Mouse (Mus musculus) midbrain, postnatal 0 days (tissue): Measurements from ENCODE around the gene Oosp1. TPM values are rescaled to one million over a fixed set of nuclear protein-coding genes. Genes with fewer than 3 reads are reported as not detected.

Experiments
- ATAC-seq: fragments of 200-750 bp; cut with Nextera tagmentation; 2 replicates; pipeline ENCODE4 v1.8.0; 2017; ENCODE audit warnings: moderate number of reproducible peaks, mild to moderate bottlenecking, moderate TSS enrichment, moderate library complexity; ENCODE audit not compliant: low FRiP score
- DNase-seq: peaks from one replicate; pipeline ENCODE4 v3.0.0-alpha.2; 2015; ENCODE audit warnings: low spot score
- H3K27ac ChIP-seq: fragments of 300-500 bp; sonication (generic); 2 replicates; pipeline ENCODE4 v1.5.1; 2014; ENCODE audit warnings: low read depth, mild to moderate bottlenecking, low read length, mixed read lengths
- H3K27me3 ChIP-seq: fragments of 300-500 bp; sonication (generic); 2 replicates; pipeline ENCODE4 v1.6.1; 2014; ENCODE audit warnings: low read length, control low read depth, mixed read lengths; ENCODE audit not compliant: insufficient read depth
- H3K36me3 ChIP-seq: fragments of 300-500 bp; sonication (generic); 2 replicates; pipeline ENCODE4 v1.6.1; 2014; ENCODE audit warnings: low read length, control low read depth, mixed read lengths; ENCODE audit not compliant: insufficient read depth
- H3K4me1 ChIP-seq: fragments of 300-500 bp; sonication (generic); 2 replicates; pipeline ENCODE4 v1.6.1; 2014; ENCODE audit warnings: mild to moderate bottlenecking, control low read depth, antibody characterized with exemption, low read length, mixed read lengths; ENCODE audit not compliant: insufficient read depth
- H3K4me2 ChIP-seq: fragments of 300-500 bp; sonication (generic); 2 replicates; pipeline ENCODE4 v1.6.1; 2014; ENCODE audit warnings: low read depth, mild to moderate bottlenecking, low read length, mixed read lengths; ENCODE audit not compliant: poor library complexity, severe bottlenecking
- H3K4me3 ChIP-seq: fragments of 300-500 bp; sonication (generic); 2 replicates; pipeline ENCODE4 v1.5.1; 2014; ENCODE audit warnings: low read depth, mild to moderate bottlenecking, low read length, moderate library complexity
- H3K9ac ChIP-seq: fragments of 300-500 bp; sonication (generic); replicated peaks from 2 replicates; pipeline ENCODE4 v1.6.1; 2014; ENCODE audit warnings: mild to moderate bottlenecking, low read length, moderate library complexity, mixed read lengths; ENCODE audit not compliant: poor library complexity, severe bottlenecking
- H3K9me3 ChIP-seq: fragments of 300-500 bp; sonication (generic); 2 replicates; pipeline ENCODE4 v1.6.1; 2016; ENCODE audit warnings: low read length, control low read depth
- CTCF ChIP-seq: IDR thresholded peaks from 2 replicates; pipeline ENCODE4 v1.5.1; 2016; ENCODE audit warnings: antibody characterized with exemption, mild to moderate bottlenecking
- WGBS: fragments of 180-500 bp; shearing (Covaris S2); extraction: QIAGEN DNeasy Blood & Tissue Kit; methylation state at CpG from one replicate; pipeline ENCODE4 v1.1.7; 2014; 5-methylcytosine and 5-hydroxymethylcytosine counted together
- polyA plus RNA-seq: library from polyadenylated mRNA; unstranded; fragments of >200 nt; fragmentation: Nextera tagmentation; extraction: Ambion mirVana; gene quantifications from 2 replicates; pipeline ENCODE4 v1.2.1, GENCODE M21; 2015
- total RNA-seq: library from RNA; depleted of rRNA; stranded (reverse); fragments of >200 nt; gene quantifications from 2 replicates; pipeline ENCODE4 v1.2.3, GENCODE M21; 2014

The Oosp1 gene
- total and polyA plus RNA-seq, 2 experiments from 2014 or later = not detected

DNA sequence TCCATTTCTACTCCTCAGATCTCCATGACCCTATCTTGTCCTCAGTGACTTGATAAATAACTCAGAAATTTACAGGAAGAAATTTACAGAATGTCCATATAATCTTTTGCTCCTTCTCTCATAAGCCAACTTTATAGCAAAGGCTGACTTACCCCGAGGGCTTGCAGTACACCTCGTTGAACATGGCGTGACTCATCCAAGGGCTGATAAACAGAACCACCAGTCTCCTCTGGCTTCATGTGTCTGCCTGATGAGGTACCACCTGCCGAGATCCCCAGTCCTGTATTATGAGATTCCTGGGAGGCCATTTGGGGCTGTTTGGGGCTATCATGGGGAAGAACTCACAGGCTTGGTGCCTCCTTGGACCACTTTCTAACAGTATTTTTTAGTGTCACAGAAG is 51.9 kb downstream of the Oosp1 start:
- no peaks in the 10 kb centered on the region for H3K9me3 ChIP-seq
- no peak overlapping the region for H3K9ac ChIP-seq
- 82% methylated on average over 4 of the region's 4 CpGs for WGBS
- no peaks in the 10 kb centered on the region for H3K27me3 ChIP-seq
- H3K36me3 ChIP-seq = no peaks in the 10 kb centered on the region
- no peak for TF ChIP-seq CTCF
- no peak overlapping the region for H3K4me3 ChIP-seq
- H3K4me1 ChIP-seq = no peaks in the 10 kb centered on the region
- ATAC-seq = no peak
- no peak overlapping the region for H3K4me2 ChIP-seq
- DNase-seq = no peak
- no peak overlapping the region for H3K27ac ChIP-seq

DNA sequence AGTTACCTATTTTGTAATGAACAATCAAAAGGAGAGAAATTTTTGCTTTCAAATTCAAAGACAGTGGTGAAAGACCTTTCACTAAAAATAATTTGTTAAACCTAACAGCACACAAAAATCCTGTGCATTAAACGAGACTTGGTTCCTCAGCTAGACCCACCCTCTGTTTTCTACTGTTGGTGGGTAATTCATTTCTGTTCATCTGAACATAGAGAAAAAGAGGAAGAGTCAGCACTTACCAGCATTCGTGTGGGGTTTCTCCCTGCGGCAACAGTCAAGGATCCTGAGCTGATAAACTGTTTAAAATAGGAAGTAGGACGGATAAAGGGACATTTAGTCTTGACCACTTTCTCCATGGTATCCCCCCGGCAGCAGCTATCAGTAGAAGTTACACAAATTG is 55.4 kb downstream of the Oosp1 start:
- ATAC-seq (no peak), DNase-seq (no peak)
- 84% methylated on average over 5 of the region's 5 CpGs for WGBS
- no peak overlapping the region for H3K4me2 ChIP-seq
- no peaks in the 10 kb centered on the region for H3K4me1 ChIP-seq
- no peaks in the 10 kb centered on the region for H3K36me3 ChIP-seq
- no peak overlapping the region for H3K4me3 ChIP-seq
- H3K9me3 ChIP-seq = no peaks in the 10 kb centered on the region
- no peak overlapping the region for H3K27ac ChIP-seq
- TF ChIP-seq CTCF = no peak
- H3K27me3 ChIP-seq = no peaks in the 10 kb centered on the region
- H3K9ac ChIP-seq = no peak overlapping the region

GRCm38 (mm10) chr19:11634330-11634729 is 56.6 kb downstream of the Oosp1 start:
- Histone ChIP-seq H3K27me3 (no peaks in the 10 kb centered on the region), H3K4me2 (no peak overlapping the region), H3K27ac (no peak overlapping the region), H3K9ac (no peak overlapping the region), H3K9me3 (no peaks in the 10 kb centered on the region), H3K4me1 (no peaks in the 10 kb centered on the region), H3K4me3 (no peak overlapping the region), H3K36me3 (no peaks in the 10 kb centered on the region)
- no peak for TF ChIP-seq CTCF
- no peak for ATAC-seq
- DNase-seq = no peak
- WGBS = 53% methylated on average over 2 of the region's 2 CpGs

- ATAC-seq (no peak), DNase-seq (no peak)
- Histone ChIP-seq H3K4me2 (no peak overlapping the region), H3K27ac (no peak overlapping the region), H3K36me3 (no peaks in the 10 kb centered on the region), H3K9ac (no peak overlapping the region), H3K9me3 (no peaks in the 10 kb centered on the region), H3K4me1 (no peaks in the 10 kb centered on the region), H3K27me3 (no peaks in the 10 kb centered on the region), H3K4me3 (no peak overlapping the region)
- TF ChIP-seq CTCF = no peak
- WGBS = 82% methylated on average over 1 of the region's 1 CpGs
These were observed 57.2 kb downstream of the Oosp1 start for GRCm38 (mm10) chr19:11633732-11634131.

DNA sequence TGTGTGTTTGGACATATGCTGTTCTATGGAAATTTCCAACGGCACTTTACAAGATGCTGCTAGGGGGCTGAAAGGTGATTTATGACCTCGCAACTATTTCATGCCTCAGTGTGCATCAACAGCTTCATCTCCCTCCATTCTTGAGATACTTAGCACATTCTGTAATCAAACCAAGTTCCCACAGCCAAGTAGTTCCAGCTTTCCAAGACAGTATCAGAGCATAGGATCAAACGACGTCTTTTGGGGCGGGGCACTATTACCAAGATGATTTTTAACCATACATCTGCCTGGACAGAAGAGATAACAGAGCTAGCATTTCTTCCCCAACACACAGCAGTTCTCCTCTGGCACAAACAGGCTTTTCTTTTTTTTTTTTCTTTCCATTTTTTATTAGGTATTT is 65.7 kb downstream of the Oosp1 start:
- Histone ChIP-seq H3K4me3 (no peak overlapping the region), H3K27me3 (no peaks in the 10 kb centered on the region), H3K4me2 (no peak overlapping the region), H3K36me3 (no peaks in the 10 kb centered on the region), H3K9ac (no peak overlapping the region), H3K9me3 (no peaks in the 10 kb centered on the region), H3K27ac (no peak overlapping the region), H3K4me1 (no peaks in the 10 kb centered on the region)
- ATAC-seq (no peak), DNase-seq (no peak)
- 88% methylated on average over 5 of the region's 5 CpGs for WGBS
- TF ChIP-seq CTCF = no peak

- Histone ChIP-seq H3K9me3 (no peaks in the 10 kb centered on the region), H3K36me3 (no peaks in the 10 kb centered on the region), H3K9ac (no peak overlapping the region), H3K4me1 (no peaks in the 10 kb centered on the region), H3K27ac (no peak overlapping the region), H3K4me3 (no peak overlapping the region), H3K4me2 (no peak overlapping the region), H3K27me3 (no peaks in the 10 kb centered on the region)
- ATAC-seq (no peak), DNase-seq (no peak)
- TF ChIP-seq CTCF = no peak
These were observed 66.2 kb downstream of the Oosp1 start for GRCm38 (mm10) chr19:11624800-11625199.

GRCm38 (mm10) chr19:11623551-11623950 is 67.4 kb downstream of the Oosp1 start, which contains the start of gene Ms4a2:
Gene Ms4a2 (minus strand): TSS chr19:11623719.
- Histone ChIP-seq H3K36me3 (no peaks in the 10 kb centered on the region), H3K27me3 (no peaks in the 10 kb centered on the region), H3K4me1 (no peaks in the 10 kb centered on the region), H3K4me2 (no peak within 1 kb of the TSS), H3K9me3 (no peaks in the 10 kb centered on the region), H3K4me3 (no peak within 1 kb of the TSS), H3K9ac (no peak within 1 kb of the TSS), H3K27ac (no peak within 1 kb of the TSS)
- DNase-seq = no peak
- TF ChIP-seq CTCF = no peak
- 80% methylated on average over 2 of the region's 2 CpGs for WGBS
- no peak for ATAC-seq
